Mouse (Mus musculus): ENCODE results near the gene Aqp1.

Aqp1 gene

DNA sequence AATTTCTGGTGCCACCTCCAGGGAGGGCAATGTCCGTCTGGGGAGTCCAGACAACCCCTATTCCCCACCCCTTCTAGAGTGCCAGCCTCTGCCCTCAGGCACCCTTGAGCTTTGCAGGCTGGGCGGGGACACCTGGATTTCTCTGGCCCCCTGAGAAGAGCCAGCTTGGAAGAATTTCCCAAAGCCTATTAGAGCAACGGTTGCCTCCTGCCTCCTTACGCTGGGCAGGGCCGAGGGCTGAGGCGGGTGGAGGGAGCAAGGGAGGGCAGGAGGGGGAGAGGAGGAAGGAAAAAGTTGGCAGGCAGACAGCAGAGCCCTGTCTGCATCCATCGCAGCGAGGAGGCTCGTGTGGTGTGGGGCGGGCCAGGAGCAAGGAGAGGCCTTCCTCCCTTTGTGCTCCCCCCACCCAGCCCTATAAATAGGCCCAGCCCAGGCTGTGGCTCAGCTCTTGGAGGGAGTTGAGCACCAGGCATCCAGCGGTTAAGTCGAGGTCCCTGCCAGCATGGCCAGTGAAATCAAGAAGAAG, at the start of gene Aqp1:
TSS of gene Aqp1 (plus strand) at position 444 of the 526 bp plus-strand sequence.
- DNase-seq (ENCODE audit: low read depth, low spot score) = no peak

DNA sequence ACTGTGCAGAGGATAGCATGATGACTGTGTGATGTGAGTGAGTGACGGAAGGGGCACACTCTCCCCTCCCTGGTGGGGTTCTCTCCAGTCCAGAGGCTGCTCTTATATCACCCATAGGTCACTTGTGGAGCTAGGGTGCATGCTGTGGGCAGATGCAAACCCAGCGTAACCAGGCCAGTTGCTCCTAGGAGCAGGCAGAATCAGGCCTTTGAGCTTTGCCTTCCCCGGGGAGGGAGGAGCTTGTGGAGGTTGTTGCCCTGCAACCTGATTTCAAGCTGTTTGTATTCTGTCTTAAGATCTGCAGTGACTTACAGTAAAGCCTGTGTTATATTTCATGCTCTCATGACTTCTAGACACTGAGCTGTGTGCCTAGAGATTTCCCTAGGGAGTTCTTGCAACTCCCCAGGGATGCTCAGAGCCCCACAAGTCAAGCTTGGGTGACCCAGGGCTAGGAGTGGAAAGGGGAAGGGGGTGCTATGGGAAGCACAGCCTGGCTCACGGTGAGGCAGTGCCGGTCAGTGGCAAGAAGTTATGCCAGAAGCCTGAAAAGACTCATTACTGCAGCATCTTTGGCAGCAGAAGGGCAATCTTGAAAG, 48.1 kb upstream of the Aqp1 start:
- no peak for DNase-seq (ENCODE audit: low read depth, low spot score)

DNA sequence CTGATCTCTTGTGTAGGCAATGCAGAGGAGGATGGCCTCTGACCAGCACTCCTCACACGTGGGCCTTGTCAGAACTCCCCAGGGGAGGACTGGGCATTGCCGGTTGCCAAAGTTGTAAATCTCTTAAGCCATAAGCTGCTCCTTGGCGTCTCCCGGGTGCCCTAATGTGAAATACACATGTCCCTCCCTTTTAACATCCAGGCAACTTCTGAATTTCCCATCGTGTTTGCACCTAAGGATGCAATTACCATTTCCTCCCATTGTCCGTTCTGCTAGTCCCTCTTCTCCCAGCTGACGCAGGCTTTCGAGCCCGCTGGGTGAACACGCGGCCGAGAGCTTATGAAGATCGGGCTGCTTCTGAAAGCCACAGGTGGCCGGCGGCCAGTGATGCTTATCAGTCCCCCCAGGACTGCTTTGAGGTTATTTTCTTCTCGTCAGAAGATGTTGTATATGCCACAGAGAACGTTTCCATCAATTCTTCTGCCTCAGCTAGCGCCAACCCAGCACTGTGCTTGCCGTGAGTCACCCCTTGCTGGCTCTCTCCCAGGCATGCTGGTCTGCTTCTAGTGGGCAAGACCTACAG, 41.6 kb upstream of the Aqp1 start:
- DNase-seq (ENCODE audit: low read depth, low spot score) = no peak

- DNase-seq (ENCODE audit: low read depth, low spot score) = no peak
These were observed 40.9 kb upstream of the Aqp1 start for GRCm38 (mm10) chr6:55295325-55295724.

- DNase-seq (ENCODE audit: low read depth, low spot score) = no peak
These were observed 36.8 kb upstream of the Aqp1 start for GRCm38 (mm10) chr6:55299482-55299881.

- DNase-seq (ENCODE audit: low read depth, low spot score) = no peak
These were observed 36.3 kb upstream of the Aqp1 start for GRCm38 (mm10) chr6:55299917-55300316.

DNA sequence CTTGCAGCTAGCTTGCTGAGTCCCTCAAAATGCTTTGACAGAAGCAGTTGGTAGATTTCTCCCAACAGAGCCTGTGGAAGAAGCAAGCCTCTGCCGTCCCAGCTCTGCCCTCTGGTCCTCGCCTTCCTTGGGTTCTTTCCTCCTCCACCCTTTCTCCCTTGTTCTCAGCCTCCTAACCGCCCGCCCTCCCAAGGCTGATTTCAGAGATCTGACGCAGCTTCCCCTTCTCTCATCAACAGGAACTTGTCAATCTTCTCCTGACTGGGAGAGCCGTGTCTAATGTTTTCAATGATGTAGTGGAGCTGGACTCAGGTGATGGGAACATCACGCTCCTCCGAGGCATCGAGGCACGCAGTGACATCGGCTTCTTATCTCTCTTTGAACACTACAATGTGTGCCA, 35.5 kb upstream of the Aqp1 start:
- no peak for DNase-seq (ENCODE audit: low read depth, low spot score)

DNA sequence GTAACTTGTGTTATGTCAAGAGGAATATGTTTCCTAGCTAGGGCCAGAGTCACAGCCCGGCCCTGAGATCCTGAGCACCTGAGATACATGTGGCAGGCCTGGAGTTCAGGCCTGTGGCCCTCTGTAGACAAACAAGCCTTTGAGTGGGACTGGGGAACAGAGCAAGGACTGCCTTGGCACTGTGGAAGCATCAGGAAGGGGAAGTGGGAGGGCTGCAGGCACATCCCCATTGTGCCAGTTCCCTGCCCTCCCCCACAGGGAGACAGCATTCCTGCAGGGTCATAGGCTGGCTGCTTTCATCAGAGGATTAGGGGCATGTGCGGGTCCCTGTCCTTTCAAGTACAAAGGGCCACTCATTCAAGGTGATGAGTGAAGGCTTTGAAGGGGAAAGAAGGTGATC, 26.1 kb upstream of the Aqp1 start:
- DNase-seq (ENCODE audit: low read depth, low spot score) = no peak

DNA sequence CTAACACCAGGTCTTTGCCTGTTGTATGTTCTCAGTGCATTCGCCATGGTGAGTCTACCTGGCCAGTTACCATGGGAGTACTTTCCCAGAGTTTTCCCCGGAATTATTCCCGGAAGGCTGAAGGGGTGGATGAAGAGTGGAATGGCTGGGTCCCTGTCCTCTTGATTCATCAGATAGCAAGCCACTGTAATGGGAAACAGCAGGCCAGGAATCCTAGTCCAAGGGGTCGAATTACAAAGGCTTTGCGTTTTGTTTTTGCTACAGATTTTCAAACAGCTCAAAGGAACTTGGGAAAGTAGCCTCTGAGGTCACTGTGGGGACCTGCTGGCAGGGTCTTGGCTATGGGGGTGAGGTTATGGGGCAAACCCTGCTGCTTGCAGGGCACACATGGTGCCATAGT, 24.3 kb upstream of the Aqp1 start:
- no peak for DNase-seq (ENCODE audit: low read depth, low spot score)

GRCm38 (mm10) chr6:55313893-55314292, 22.3 kb upstream of the Aqp1 start:
- DNase-seq (ENCODE audit: low read depth, low spot score) = no peak

- no peak for DNase-seq (ENCODE audit: low read depth, low spot score)
These were observed 21.6 kb upstream of the Aqp1 start for GRCm38 (mm10) chr6:55314628-55315027.

- DNase-seq (ENCODE audit: low read depth, low spot score) = no peak
These were observed 17.6 kb upstream of the Aqp1 start for GRCm38 (mm10) chr6:55318597-55318996.

- DNase-seq (ENCODE audit: low read depth, low spot score) = no peak
These were observed 16.4 kb upstream of the Aqp1 start for GRCm38 (mm10) chr6:55319585-55320551.

GRCm38 (mm10) chr6:55320894-55321293, 15.3 kb upstream of the Aqp1 start:
- DNase-seq (ENCODE audit: low read depth, low spot score) = no peak

GRCm38 (mm10) chr6:55321518-55321917, 14.7 kb upstream of the Aqp1 start:
- DNase-seq (ENCODE audit: low read depth, low spot score) = no peak

DNA sequence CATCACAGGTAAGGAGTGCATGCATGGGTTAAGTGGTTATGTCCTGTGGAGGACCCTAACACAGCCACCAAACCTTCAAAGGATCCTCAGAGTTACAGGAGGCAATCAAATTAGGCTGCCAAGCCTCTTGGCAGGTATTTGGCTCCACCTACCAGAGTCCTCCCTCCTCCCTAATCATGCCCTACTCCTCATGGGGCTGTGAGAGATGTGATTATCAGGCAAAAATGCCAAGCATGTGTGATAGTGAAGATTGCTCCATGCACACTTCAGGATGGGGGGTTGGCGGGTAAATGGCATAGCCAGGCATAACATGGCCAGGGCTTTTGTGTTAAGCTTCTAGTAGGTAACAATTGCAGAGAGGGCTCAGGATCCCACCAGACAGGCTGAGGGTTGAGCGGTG, 13.3 kb upstream of the Aqp1 start:
- peak; percentile 43 for DNase-seq (ENCODE audit: low read depth, low spot score)

- DNase-seq (ENCODE audit: low read depth, low spot score) = peak; percentile 63
These were observed 12.2 kb upstream of the Aqp1 start for GRCm38 (mm10) chr6:55323908-55324634.

DNA sequence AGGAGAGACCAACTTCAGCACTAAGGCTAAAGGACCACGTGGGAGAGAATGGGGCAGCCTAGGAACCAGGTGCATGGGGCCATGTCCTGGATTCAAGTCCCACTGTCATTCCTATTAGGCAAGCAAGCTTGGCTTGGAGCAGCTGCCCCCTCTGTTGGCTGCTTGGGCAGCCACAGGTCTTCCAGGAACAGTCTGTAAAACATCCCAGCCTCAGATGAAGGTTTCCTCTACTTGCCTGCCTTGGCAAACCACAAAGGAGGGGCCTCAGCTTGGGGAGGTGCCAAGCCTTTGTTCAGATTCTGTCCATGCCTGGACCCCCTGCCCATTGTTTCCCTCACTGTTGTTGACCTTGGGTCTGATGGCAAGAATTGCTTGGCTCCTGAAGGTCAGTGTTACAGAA, 11.4 kb upstream of the Aqp1 start:
- DNase-seq (ENCODE audit: low read depth, low spot score) = no peak

- no peak for DNase-seq (ENCODE audit: low read depth, low spot score)
These were observed 9.9 kb upstream of the Aqp1 start for GRCm38 (mm10) chr6:55326299-55326698.

DNA sequence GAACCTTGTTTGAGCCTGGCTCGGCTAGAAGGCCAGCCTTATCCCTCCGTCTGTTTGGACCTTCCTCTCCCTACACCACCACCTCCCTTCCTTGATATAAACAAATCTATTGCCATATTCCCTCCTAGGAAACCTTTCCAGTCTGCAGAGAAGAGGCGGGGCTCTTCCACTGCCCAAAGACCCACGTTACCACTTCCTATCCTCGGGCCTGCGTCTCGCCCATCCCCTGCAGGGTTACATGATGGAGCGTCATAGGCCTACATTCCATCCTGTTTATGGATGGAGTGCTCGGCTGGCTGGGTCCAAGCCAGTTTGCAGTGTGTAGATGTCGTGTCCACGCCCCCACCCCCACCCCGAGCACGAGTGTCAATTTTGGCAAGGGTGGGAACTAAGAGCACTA, 8.9 kb upstream of the Aqp1 start:
- no peak for DNase-seq (ENCODE audit: low read depth, low spot score)

DNA sequence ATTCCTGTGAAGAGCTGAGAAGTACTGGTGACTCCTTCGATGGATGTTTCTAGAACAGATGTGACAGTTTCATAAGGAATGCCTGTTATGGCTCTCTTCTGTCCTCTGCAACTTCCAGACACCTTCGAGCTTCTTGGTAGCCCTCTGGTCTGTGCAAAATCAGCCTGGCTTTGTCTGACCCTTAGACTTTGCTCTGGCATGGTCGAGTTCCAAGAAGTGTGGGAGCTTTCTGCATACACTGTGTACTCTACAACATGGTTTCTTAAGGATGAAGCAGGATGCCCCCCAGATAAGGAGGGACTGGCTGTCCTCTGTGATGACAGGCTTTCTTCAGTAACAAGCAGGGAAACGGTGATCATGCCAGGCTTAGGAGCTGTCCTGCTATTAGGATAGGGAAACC, 8.1 kb upstream of the Aqp1 start:
- DNase-seq (ENCODE audit: low read depth, low spot score) = no peak

- no peak for DNase-seq (ENCODE audit: low read depth, low spot score)
These were observed 4.9 kb upstream of the Aqp1 start for GRCm38 (mm10) chr6:55331315-55331714.
